Mouse (Mus musculus): ENCODE measurements around the gene Zfp760. TPM values are rescaled to one million over a fixed set of nuclear protein-coding genes. Genes with fewer than 3 reads are reported as not detected.

Zfp760 gene
- polyA plus RNA-seq, 1 experiment from 2014 or later: 3.8 TPM

DNA sequence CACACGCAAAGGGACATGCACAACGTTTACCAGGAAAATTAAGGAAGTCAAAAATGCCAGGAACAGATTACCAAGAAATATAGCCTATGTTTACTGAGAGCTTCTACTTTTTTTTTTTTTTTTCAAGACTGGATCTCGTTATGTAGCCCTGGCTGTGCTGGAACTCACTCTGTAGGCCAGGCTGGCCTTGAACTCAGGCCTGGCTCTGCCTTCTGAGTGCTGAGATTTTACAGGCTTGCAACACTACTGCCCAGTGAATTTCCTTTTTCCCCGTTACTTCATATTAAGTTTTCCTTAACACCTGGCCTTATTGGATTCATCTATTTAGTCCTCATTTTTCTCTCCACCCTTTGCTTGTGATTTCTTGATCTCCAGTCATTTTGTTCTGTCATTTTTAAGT, 25.5 kb downstream of the Zfp760 start:
- peak overlapping the region; percentile 84 for H3K9ac ChIP-seq
- peaks cover 13% of the 10 kb centered on the region for H3K4me1 ChIP-seq (replicated peaks)
- peak overlapping the region; percentile 72 for H3K4me2 ChIP-seq
- peak overlapping the region; percentile 80 for H3K27ac ChIP-seq
- ATAC-seq (ENCODE audit: low read depth) (no peak), DNase-seq (no peak)
- H3K36me3 ChIP-seq: no peaks in the 10 kb centered on the region
- peak overlapping the region; percentile 80 for H3K4me3 ChIP-seq (replicated peaks)
- WGBS (ENCODE audit: insufficient replicate concordance): 70% methylated on average over 4 of the region's 4 CpGs
- no peaks in the 10 kb centered on the region for H3K9me3 ChIP-seq (replicated peaks)
- no peaks in the 10 kb centered on the region for H3K27me3 ChIP-seq

DNA sequence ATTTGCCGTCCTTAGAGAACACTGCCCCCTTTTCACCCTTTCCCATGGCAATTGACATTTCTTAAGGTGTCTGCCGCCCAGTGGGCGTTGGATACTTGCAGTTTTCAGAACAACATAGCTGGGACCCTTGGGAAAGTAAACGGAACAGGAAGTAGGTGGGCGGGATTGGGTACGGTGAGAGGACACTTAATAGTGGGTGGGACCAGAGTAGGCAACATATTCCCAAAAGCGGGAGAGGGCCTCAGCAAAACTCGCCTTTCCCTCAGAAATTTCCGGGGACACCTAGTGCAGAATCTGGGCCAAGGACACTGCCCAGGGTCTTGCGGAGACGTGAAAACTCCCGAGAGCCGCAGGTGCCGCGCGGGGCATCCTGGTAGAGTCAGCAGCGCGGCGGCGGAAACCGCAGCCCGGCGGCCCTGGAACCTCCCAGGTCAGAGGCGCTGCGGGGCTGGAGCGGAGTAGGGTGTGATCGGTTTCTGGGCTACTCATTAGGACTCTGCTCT, 26.0 kb downstream of the Zfp760 start:
- Histone ChIP-seq H3K27me3 (no peaks in the 10 kb centered on the region), H3K4me1 (replicated peaks) (peaks cover 13% of the 10 kb centered on the region), H3K9me3 (replicated peaks) (no peaks in the 10 kb centered on the region), H3K4me2 (peak overlapping the region; percentile 72), H3K27ac (peak overlapping the region; percentile 80), H3K9ac (peak overlapping the region; percentile 84), H3K4me3 (replicated peaks) (peak overlapping the region; percentile 80), H3K36me3 (no peaks in the 10 kb centered on the region)
- ATAC-seq (ENCODE audit: low read depth) (peak; percentile 99), DNase-seq (peak; percentile 65)
- under 1% methylated on average over 27 of the region's 27 CpGs for WGBS (ENCODE audit: insufficient replicate concordance)

DNA sequence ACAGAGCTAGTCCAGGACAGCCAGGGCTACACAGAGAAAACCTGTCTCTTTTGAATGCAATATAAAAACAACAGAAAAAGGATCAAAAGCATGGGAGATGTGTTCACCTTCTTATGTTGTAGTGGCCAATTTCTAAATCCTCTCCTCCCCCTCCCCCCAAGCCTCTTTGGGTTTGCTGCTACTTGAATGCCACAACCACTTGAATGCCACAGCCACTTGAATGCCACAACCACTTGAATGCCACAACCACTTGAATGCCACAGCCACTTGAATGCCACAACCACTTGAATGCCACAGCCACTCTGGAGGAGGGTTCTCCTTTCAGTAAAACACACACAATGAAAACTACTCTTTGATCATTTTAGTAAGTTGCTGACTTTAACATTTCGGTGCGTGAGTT, 45.2 kb downstream of the Zfp760 start:
- no peaks in the 10 kb centered on the region for H3K9me3 ChIP-seq (replicated peaks)
- no peaks in the 10 kb centered on the region for H3K36me3 ChIP-seq
- ATAC-seq (ENCODE audit: low read depth): no peak
- no peak overlapping the region for H3K4me2 ChIP-seq
- H3K4me3 ChIP-seq (replicated peaks): no peak overlapping the region
- no peak overlapping the region for H3K9ac ChIP-seq
- H3K4me1 ChIP-seq (replicated peaks): peaks cover 3% of the 10 kb centered on the region; the same call in 1 of the 2 replicates
- no peak for DNase-seq
- peaks cover 32% of the 10 kb centered on the region for H3K27me3 ChIP-seq
- no peak overlapping the region for H3K27ac ChIP-seq
- WGBS (ENCODE audit: insufficient replicate concordance): 69% methylated on average over 2 of the region's 2 CpGs

DNA sequence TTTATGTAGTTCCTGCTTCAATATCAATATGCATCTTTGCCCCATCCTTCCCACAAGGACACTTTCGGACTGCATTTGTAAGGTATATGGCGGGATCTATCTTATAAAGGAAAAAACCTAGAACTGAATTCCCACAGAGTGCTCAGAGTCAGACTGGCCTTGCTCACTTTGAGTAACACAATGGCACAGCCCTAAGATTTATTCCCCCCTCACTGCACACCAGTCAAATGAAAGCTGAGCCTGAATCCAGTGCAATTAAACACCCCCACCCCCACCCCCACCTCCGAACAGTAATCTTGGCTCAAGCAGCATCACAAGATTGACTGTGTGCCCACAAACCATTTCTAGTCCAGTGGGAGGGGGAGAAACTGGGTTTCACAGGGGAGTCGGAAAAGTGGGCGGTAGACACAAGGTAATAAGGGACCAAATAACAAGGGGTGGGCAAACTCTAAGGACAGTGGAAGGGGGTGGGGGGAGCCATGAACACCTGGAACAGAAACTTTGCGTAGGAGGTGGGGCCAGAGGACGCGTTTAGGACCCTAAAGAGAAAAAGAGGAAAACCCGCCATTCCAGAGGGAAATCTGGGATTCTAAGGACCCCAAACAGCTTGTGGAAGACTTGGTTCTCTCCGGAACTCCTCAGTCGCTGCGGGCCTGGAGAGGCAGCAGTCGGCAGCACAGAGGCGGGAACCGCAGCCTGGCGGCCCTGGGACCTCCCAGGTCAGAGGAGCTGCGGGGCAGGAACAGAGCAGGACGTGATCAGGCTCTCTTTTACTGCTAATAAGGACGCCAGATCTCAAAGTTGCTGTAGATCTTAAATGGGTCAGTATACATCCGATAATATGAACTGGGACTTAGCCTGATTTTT, 46.0 kb downstream of the Zfp760 start:
- H3K9ac ChIP-seq: no peak overlapping the region
- 13% methylated on average over 20 of the region's 20 CpGs for WGBS (ENCODE audit: insufficient replicate concordance)
- H3K27me3 ChIP-seq: peaks cover 32% of the 10 kb centered on the region
- no peak overlapping the region for H3K27ac ChIP-seq
- ATAC-seq (ENCODE audit: low read depth): no peak
- H3K4me3 ChIP-seq (replicated peaks): peak overlapping the region; percentile 32
- H3K4me2 ChIP-seq: peak overlapping the region; percentile 53
- no peak for DNase-seq
- H3K9me3 ChIP-seq (replicated peaks): no peaks in the 10 kb centered on the region
- H3K4me1 ChIP-seq (replicated peaks): peaks cover 3% of the 10 kb centered on the region; the same call in 1 of the 2 replicates
- H3K36me3 ChIP-seq: no peaks in the 10 kb centered on the region

DNA sequence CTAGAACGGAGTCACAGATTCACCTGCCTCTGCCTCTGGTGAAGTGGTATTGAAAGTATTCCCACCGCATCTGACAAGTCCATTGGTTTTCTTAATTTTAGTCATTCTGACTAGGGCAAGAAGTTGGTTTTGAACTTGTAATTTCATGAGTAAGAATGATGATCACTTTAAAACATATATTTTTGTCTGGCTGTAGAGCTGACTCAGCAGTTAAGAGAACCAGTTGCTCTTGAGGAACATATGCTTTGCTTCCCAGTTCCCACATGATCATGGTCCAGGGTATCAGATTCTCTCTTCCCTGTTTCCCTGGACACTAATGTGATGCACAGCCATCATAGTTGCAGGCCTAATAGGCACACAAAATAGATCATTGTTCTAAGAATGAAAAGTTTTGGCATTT, 62.8 kb downstream of the Zfp760 start:
- no peaks in the 10 kb centered on the region for H3K4me1 ChIP-seq (replicated peaks)
- H3K36me3 ChIP-seq: no peaks in the 10 kb centered on the region
- no peaks in the 10 kb centered on the region for H3K9me3 ChIP-seq (replicated peaks)
- no peaks in the 10 kb centered on the region for H3K27me3 ChIP-seq
- H3K27ac ChIP-seq: no peak overlapping the region
- DNase-seq (no peak), ATAC-seq (ENCODE audit: low read depth) (no peak)
- H3K4me2 ChIP-seq: no peak overlapping the region
- no peak overlapping the region for H3K9ac ChIP-seq
- 57% methylated on average over 2 of the region's 2 CpGs for WGBS (ENCODE audit: insufficient replicate concordance)
- H3K4me3 ChIP-seq (replicated peaks): no peak overlapping the region

Other genes starting within 250 kb of the Zfp760 start
- 3.2 and 5.2 TPM in 2 replicates for gene Zfp53, start 218.7 kb upstream of the Zfp760 start, polyA plus RNA-seq (2015; fragmentation: Nextera tagmentation; extraction: Ambion mirVana)
- gene Zfp52, start 172.2 kb upstream of the Zfp760 start, polyA plus RNA-seq (2015; fragmentation: Nextera tagmentation; extraction: Ambion mirVana): 0.92 and 1.5 TPM in 2 replicates
- 5.8 and 7.1 TPM in 2 replicates for gene Zfp948, start 140.7 kb upstream of the Zfp760 start, polyA plus RNA-seq (2015; fragmentation: Nextera tagmentation; extraction: Ambion mirVana)
- gene Zfp983, start 57.1 kb upstream of the Zfp760 start, polyA plus RNA-seq (2015; fragmentation: Nextera tagmentation; extraction: Ambion mirVana): 1.1 and 1.3 TPM in 2 replicates
- 3.7 and 4.9 TPM in 2 replicates for gene Gm10226, start 15.9 kb upstream of the Zfp760 start, polyA plus RNA-seq (2015; fragmentation: Nextera tagmentation; extraction: Ambion mirVana)
- gene Zfp229, start 23.1 kb downstream of the Zfp760 start, polyA plus RNA-seq (2015; fragmentation: Nextera tagmentation; extraction: Ambion mirVana): 2.0 and 2.4 TPM in 2 replicates
- gene Zfp820, start 138.0 kb downstream of the Zfp760 start, polyA plus RNA-seq (2015; fragmentation: Nextera tagmentation; extraction: Ambion mirVana): 1.9 and 2.1 TPM in 2 replicates
- 1.9 and 2.5 TPM in 2 replicates for gene Zfp995, start 202.2 kb downstream of the Zfp760 start, polyA plus RNA-seq (2015; fragmentation: Nextera tagmentation; extraction: Ambion mirVana)

Measured in liver, embryonic 13.5 days (tissue).